Mouse (Mus musculus) urinary bladder, postnatal 36 days (tissue): ENCODE measurements around the gene Ccdc89.
A peak's percentile ranks its signal among the peaks of the same experiment; 100 is the strongest.

Source experiments
- DNase-seq, 2 experiments: peaks; one replicate each; pipeline ENCODE4 v3.0.0; 2022; ENCODE audit warnings: low spot score in 2 of 2, mixed read lengths in 1 of 2

Ccdc89 gene

DNA sequence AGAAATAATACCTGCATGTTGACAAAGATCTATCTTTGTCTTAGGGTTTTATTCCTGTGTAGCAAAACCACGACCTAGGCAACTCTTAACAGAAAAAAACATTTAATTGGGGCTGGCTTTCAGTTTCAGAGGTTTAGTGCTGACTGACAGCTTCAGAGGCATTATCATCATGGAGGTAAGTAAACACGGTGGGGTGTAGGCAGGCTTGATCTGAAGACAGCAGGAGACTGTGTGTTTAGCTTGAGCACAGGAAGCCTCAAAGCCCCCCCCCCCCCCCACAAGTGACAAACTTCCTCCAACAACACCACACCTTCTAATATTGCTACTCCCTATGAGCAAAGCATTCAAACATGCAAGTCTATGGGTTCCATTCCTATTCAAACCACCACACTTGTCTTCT, 47.1 kb downstream of the Ccdc89 start:
- no peak for DNase-seq

DNA sequence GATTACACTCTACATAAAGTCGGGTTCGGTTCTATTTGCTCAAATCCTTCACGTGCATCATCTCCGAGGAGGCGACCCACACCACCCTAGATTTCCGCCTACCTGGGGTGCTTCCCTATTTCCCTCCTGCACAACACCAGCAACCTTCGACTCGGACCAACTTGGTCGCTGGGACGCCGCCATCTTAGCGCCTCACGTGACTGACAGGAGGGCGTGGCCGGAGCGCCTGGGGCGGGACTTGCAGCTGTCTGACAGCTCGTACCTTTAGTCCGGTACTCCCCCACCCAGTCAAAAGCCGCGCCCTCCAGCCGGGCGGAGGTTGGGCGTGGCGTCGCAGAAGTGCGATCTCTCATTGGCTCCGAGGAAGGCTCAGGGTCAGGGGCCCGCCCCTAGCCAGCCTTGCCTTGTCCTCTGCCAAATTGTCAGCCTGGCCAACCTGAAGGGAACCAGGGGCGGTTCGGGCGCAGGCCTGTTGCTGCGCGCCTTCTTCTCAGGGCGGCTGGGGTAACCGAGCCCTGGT, 49.5 kb downstream of the Ccdc89 start, which contains the start of gene Tmem126b:
Gene Tmem126b, minus strand, starts transcription at position 209 of the 520 bp plus-strand sequence.
- DNase-seq, result peak; percentile 98 to 100

GRCm38 (mm10) chr7:90476313-90477245, 50.2 kb downstream of the Ccdc89 start, which contains the start of gene Dlg2:
TSS of gene Dlg2 (plus strand) at chr7:90476672.
- DNase-seq, result peak in 1 of 2 experiments; percentile 20
